ENCODE assay signal across 8 mouse cellular contexts in the genomic region with DNA sequence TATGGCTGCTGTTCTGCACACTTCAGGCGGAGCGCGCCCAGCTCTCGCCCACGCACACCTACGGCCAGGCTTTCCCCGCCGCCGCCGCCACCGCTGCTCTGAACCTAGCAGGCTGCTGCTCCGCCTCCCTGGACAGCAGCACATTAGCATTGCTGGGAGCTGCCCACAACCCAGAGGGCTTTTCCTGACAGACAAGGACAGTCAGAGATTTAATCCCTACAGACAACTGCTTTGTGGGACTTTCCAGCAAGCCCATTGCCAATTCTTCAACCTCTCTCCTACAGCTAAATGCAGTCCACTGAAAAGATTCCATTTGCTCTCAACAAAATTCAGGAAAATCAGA.
DNase-seq lines count a peak whose midpoint lies in the region; ATAC-seq and TF ChIP-seq lines count a peak whose summit lies in the region.

No protein-coding gene starts in this region.

- H3K4me3 ChIP-seq in cortical plate, adult 2 months (ENCODE audit: insufficient read depth, low read length): peak overlapping the region; percentile 30
- H3K4me3 ChIP-seq in limb, embryonic 14.5 days (replicated peaks; ENCODE audit: low read length): peak overlapping the region; percentile 22
- H3K4me3 ChIP-seq in midbrain, postnatal 0 days (ENCODE audit: low read depth, low read length): peak overlapping the region; percentile 31
- H3K4me3 ChIP-seq in stomach, embryonic 16.5 days (replicated peaks; ENCODE audit: low read length): peak overlapping the region; percentile 32

- peak; percentile 77 for DNase-seq in 3134 (ENCODE audit: extremely low read depth, insufficient read length, low spot score)
- peak; percentile 57 for DNase-seq in R1 (ENCODE audit: low read depth, low spot score)
- DNase-seq in heart, adult 18-20 months: peak; percentile 47 to 54
- DNase-seq in kidney, adult 18-20 months: peak; percentile 73
- peak; percentile 62 for DNase-seq in limb, embryonic 14.5 days (ENCODE audit: low spot score)
- DNase-seq in midbrain, postnatal 0 days (ENCODE audit: low spot score): peak; percentile 60

- ATAC-seq in limb, embryonic 14.5 days (ENCODE audit: low FRiP score, low read depth): peak; percentile 61; the same call in 1 of the 2 replicates
- peak; percentile 73 for ATAC-seq in midbrain, postnatal 0 days (ENCODE audit: low FRiP score)
- ATAC-seq in stomach, embryonic 16.5 days (ENCODE audit: insufficient read depth, low FRiP score): peak; percentile 65; the same call in 1 of the 2 replicates

- no peaks in the 10 kb centered on the region for H3K27me3 ChIP-seq in limb, embryonic 14.5 days (ENCODE audit: control insufficient read depth, insufficient read depth, low read length)
- no peaks in the 10 kb centered on the region for H3K27me3 ChIP-seq in midbrain, postnatal 0 days (ENCODE audit: insufficient read depth, low read length)
- H3K27me3 ChIP-seq in stomach, embryonic 16.5 days (ENCODE audit: control insufficient read depth, insufficient read depth, low read length): no peaks in the 10 kb centered on the region

- H3K36me3 ChIP-seq in limb, embryonic 14.5 days (ENCODE audit: control insufficient read depth, insufficient read depth, low read length): no peaks in the 10 kb centered on the region
- no peaks in the 10 kb centered on the region for H3K36me3 ChIP-seq in midbrain, postnatal 0 days (ENCODE audit: insufficient read depth, low read length)
- H3K36me3 ChIP-seq in stomach, embryonic 16.5 days (ENCODE audit: control insufficient read depth, insufficient read depth, low read length): no peaks in the 10 kb centered on the region

- H3K4me1 ChIP-seq in cortical plate, adult 2 months (ENCODE audit: control insufficient read depth, insufficient read depth, low read length): peaks cover 9% of the 10 kb centered on the region; the same call in 1 of the 2 replicates
- H3K4me1 ChIP-seq in limb, embryonic 14.5 days (ENCODE audit: control insufficient read depth, insufficient read depth, low read length): peaks cover 16% of the 10 kb centered on the region
- H3K4me1 ChIP-seq in midbrain, postnatal 0 days (ENCODE audit: insufficient read depth, low read length): peaks cover 14% of the 10 kb centered on the region; the same call in 1 of the 2 replicates
- peaks cover 17% of the 10 kb centered on the region for H3K4me1 ChIP-seq in stomach, embryonic 16.5 days (ENCODE audit: control insufficient read depth, insufficient read depth, low read length)

- TF ChIP-seq CTCF in cortical plate, adult 2 months (IDR thresholded peaks at IDR 0.05; ENCODE audit: extremely low read depth, insufficient read depth, low read length): no peak
- no peak for TF ChIP-seq CTCF in midbrain, postnatal 0 days (IDR thresholded peaks at IDR 0.05)

- H3K27ac ChIP-seq in cortical plate, adult 2 months (ENCODE audit: insufficient read depth, low read length): 0 out of 2 replicates have a peak overlapping the region, but pooled peaks have one; percentile 1
- no peak overlapping the region for H3K27ac ChIP-seq in limb, embryonic 14.5 days (replicated peaks; ENCODE audit: low read depth, low read length)
- peak overlapping the region; percentile 57 for H3K27ac ChIP-seq in midbrain, postnatal 0 days (ENCODE audit: low read depth, low read length)
- no peak overlapping the region for H3K27ac ChIP-seq in stomach, embryonic 16.5 days (ENCODE audit: low read length)

- peak overlapping the region; percentile 34 for H3K9ac ChIP-seq in limb, embryonic 14.5 days (ENCODE audit: low read depth, low read length, severe bottlenecking)
- H3K9ac ChIP-seq in midbrain, postnatal 0 days (replicated peaks; ENCODE audit: low read length, poor library complexity, severe bottlenecking): peak overlapping the region; percentile 51
- peak overlapping the region; percentile 31 for H3K9ac ChIP-seq in stomach, embryonic 16.5 days (ENCODE audit: low read length)

- no peak for TF ChIP-seq POLR2A in cortical plate, adult 2 months (IDR thresholded peaks at IDR 0.05; ENCODE audit: extremely low read depth, insufficient read depth, low read length)
- no peak for TF ChIP-seq POLR2A in limb, embryonic 14.5 days (IDR thresholded peaks at IDR 0.05; ENCODE audit: borderline replicate concordance, extremely low read depth, insufficient read depth, insufficient read length)

- H3K4me2 ChIP-seq in limb, embryonic 14.5 days (replicated peaks; ENCODE audit: low read depth, low read length, severe bottlenecking): peak overlapping the region; percentile 54
- peak overlapping the region; percentile 74 for H3K4me2 ChIP-seq in midbrain, postnatal 0 days (ENCODE audit: low read depth, low read length, poor library complexity, severe bottlenecking)
- peak overlapping the region; percentile 53 for H3K4me2 ChIP-seq in stomach, embryonic 16.5 days (ENCODE audit: low read depth, low read length)

- no peaks in the 10 kb centered on the region for H3K9me3 ChIP-seq in limb, embryonic 14.5 days (ENCODE audit: control insufficient read depth, low read length)
- H3K9me3 ChIP-seq in midbrain, postnatal 0 days (ENCODE audit: low read length): no peaks in the 10 kb centered on the region
- no peaks in the 10 kb centered on the region for H3K9me3 ChIP-seq in stomach, embryonic 16.5 days (replicated peaks; ENCODE audit: control insufficient read depth, low read length)

- WGBS in limb, embryonic 14.5 days: 2% methylated on average over 12 of the region's 12 CpGs
- WGBS in midbrain, postnatal 0 days: under 1% methylated on average over 12 of the region's 12 CpGs
- WGBS in stomach, embryonic 16.5 days: 3% methylated on average over 12 of the region's 12 CpGs

Comparison
In these comparisons a context has a peak if more than half of its experiments do, and no peak if none do; other contexts are left out.
1. H3K27ac ChIP-seq: peak in cortical plate, adult 2 months (single experiment) and midbrain, postnatal 0 days (single experiment); none in limb, embryonic 14.5 days (single experiment) and stomach, embryonic 16.5 days (single experiment).
2. Peak in every context shown above with its lines, with median percentiles within 50 percentile points of each other: DNase-seq, H3K4me3 ChIP-seq, ATAC-seq, H3K4me2 ChIP-seq and H3K9ac ChIP-seq.